Mouse (Mus musculus) gastrocnemius, adult 2 months (tissue): ENCODE results near the gene Flad1. TPM values are rescaled to one million over a fixed set of nuclear protein-coding genes. Genes with fewer than 3 reads are reported as not detected.

Source experiments
- DNase-seq: peaks from one replicate; pipeline ENCODE4 v3.0.0; 2022
- H3K27ac ChIP-seq: fragments of 200-600 bp; 2 replicates; pipeline ENCODE4 v1.8.1; 2022; ENCODE audit warnings: mild to moderate bottlenecking
- H3K4me3 ChIP-seq: fragments of 200-600 bp; 2 replicates; pipeline ENCODE4 v1.8.1; 2022; ENCODE audit warnings: mild to moderate bottlenecking, moderate library complexity
- CTCF ChIP-seq: fragments of 200-600 bp; IDR thresholded peaks from 2 replicates; pipeline ENCODE4 v1.8.1; 2022; ENCODE audit warnings: antibody characterized with exemption, mild to moderate bottlenecking, moderate library complexity
- intact Hi-C: fragments of 180-260 bp; cut with DNase I; formaldehyde crosslinking; loops from one replicate; pipeline ENCODE4 v1.15.1; 2025
- total RNA-seq, 2 experiments: library from RNA; stranded (reverse); gene quantifications; 2 replicates each; pipeline ENCODE4 v1.2.3; 2021

Flad1 gene
- total RNA-seq, 2 experiments from 2014 or later, result 40.8 to 56.4 TPM

DNA sequence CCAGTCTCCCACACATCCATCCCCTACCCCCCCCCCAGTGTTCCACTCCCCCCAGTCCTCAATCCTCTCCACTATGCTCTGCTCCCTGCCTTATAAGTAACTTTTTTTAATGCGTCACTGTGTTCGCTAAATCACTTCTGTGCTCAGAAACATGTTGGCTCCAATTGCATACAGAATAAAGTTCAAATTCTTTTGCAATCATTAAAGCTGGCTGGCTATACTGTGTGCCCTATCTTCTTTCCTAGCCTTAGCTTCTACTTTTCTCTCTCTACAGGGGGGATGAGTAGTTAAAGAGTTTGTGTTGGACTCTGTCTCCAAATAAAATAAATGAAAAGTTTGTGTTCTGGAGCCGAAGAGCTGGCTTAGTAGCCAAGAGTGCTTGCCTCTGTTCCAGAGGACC, 2.0 kb downstream of the Flad1 start:
- H3K4me3 ChIP-seq, result no peak overlapping the region
- intact Hi-C loops, result loop anchor here (2.0 kb wide), 1 partner anchor 13 kb away; no protein-coding TSS in a partner anchor
- no peak for DNase-seq

GRCm38 (mm10) chr3:89408448-89408847, 3.2 kb downstream of the Flad1 start:
- intact Hi-C loops, result no loop called here
- DNase-seq, result peak; percentile 20
- Histone ChIP-seq H3K4me3 (no peak overlapping the region), H3K27ac (no peak overlapping the region)
- TF ChIP-seq CTCF, result no peak

More for the DNA sequence above, 2.0 kb downstream of the Flad1 start:
- no peak overlapping the region for H3K27ac ChIP-seq
- no peak for TF ChIP-seq CTCF

DNA sequence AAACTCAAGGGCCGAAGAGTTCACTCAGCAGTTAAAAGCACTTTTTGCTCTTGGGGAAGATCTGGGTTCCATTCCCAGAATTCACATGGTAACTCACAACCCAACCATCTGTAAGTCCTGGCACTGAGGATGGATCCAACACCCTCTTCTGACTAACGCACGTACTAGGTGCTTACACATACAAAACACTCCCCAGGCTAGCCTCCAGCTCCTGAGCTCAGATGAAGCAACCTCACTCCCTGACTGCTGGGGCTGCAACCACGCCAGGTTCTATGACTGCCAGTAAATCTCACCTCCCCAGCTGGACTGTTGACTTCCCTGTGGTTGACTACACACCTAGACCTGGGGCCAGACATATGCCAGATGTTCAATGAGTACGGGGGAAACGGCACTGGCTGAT, 4.8 kb downstream of the Flad1 start:
- no peak for TF ChIP-seq CTCF
- peak; percentile 77 for DNase-seq
- intact Hi-C loops, result no loop called here
- H3K4me3 ChIP-seq, result no peak overlapping the region
- H3K27ac ChIP-seq, result peak overlapping the region; percentile 78

- intact Hi-C loops, result no loop called here
- H3K27ac ChIP-seq, result no peak within 1 kb of the TSS
- peak; percentile 14 for DNase-seq
- TF ChIP-seq CTCF, result no peak
- H3K4me3 ChIP-seq, result no peak within 1 kb of the TSS
Observed at GRCm38 (mm10) chr3:89402693-89403092, 9.0 kb downstream of the Flad1 start, which contains the start of gene Lenep. Gene Lenep (minus strand): TSS chr3:89402793.

DNA sequence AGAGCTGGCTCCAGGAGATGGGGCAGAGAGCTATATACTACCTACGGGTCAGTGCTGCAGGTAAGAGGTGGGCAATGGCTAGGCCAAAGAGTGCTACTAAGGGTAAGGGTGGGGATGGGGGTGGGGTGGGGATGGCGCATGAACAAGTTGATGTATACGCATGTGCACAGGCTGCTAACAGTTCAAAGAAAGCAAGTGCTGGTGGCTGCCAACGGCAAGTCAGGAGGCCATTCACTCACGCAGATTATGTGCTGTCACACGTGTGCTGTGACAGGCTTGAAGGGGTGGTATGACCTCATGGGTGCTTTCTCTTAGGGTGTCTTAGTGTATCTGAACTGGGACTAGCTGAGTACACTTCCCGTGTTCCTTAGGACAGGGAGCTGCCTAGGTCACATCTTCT, 10.3 kb downstream of the Flad1 start:
- no peak overlapping the region for H3K4me3 ChIP-seq
- DNase-seq, result no peak
- intact Hi-C loops, result no loop called here
- TF ChIP-seq CTCF, result no peak
- no peak overlapping the region for H3K27ac ChIP-seq

DNA sequence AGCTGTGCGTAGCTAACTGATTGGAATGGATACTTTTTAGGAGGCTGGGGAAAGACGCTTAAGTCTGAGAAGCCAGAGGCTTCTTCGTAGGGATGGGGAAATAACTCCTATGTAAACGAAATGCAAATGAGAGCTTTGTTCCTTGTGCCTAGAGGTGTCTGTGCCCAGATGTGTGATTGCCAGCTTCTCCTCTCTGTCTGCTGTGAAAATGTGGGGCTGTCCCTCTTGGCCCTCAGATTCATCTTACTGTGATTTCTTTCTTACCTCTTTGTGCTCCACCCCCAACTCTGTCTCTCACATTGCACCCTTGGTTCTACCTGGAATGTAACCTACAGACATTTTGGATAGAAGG, 15.0 kb downstream of the Flad1 start:
- H3K27ac ChIP-seq, result peak overlapping the region; percentile 95
- no peak for DNase-seq
- TF ChIP-seq CTCF, result no peak
- intact Hi-C loops, result loop anchor here (2.0 to 5.0 kb wide), 2 partner anchors 14 to 91 kb away; partner anchors contain the start of gene Flad1
- H3K4me3 ChIP-seq, result peak overlapping the region; percentile 82

- peak; percentile 79 for DNase-seq
- intact Hi-C loops, result loop anchor here (2.0 to 5.0 kb wide), 3 partner anchors 15 to 91 kb away; partner anchors contain the start of genes Flad1 and Pygo2
- Histone ChIP-seq H3K27ac (peak overlapping the region; percentile 95), H3K4me3 (peak overlapping the region; percentile 82)
- peak; percentile 91 for TF ChIP-seq CTCF
Observed at GRCm38 (mm10) chr3:89395806-89396653, 15.6 kb downstream of the Flad1 start.

DNA sequence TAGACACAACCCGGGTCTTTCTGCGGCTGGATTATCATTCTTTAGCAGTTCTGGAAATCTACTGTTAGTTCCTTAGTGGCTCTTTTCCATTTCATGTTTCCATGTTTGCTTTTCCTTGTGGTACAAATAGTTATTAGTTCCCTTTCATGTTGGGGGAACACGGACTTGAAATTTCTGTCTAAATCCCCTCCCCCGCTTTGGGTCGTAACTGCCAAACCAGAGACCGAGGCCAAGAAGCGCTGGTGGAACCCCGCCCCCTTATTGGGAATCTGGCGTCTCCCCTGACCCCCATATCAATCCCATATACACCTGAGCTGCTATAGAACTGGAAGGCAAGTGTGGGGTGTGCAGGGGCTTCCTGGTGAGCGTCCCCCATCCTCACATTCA, 16.3 kb downstream of the Flad1 start:
- DNase-seq, result peak; percentile 53
- TF ChIP-seq CTCF, result no peak
- peak overlapping the region; percentile 82 for H3K4me3 ChIP-seq
- peak overlapping the region; percentile 95 for H3K27ac ChIP-seq
- intact Hi-C loops, result loop anchor here (2.0 to 5.0 kb wide), 2 partner anchors 35 to 92 kb away; partner anchors contain the start of gene Pygo2

- peak overlapping the region; percentile 82 for H3K4me3 ChIP-seq
- peak; percentile 91 for DNase-seq
- peak overlapping the region; percentile 95 for H3K27ac ChIP-seq
- no peak for TF ChIP-seq CTCF
- intact Hi-C loops, result loop anchor here (2.0 to 5.0 kb wide), 2 partner anchors 36 to 92 kb away; partner anchors contain the start of gene Pygo2
Observed at GRCm38 (mm10) chr3:89394894-89395256, 16.8 kb downstream of the Flad1 start.

GRCm38 (mm10) chr3:89394006-89394893, 17.4 kb downstream of the Flad1 start, which contains the start of gene Zbtb7b:
Gene Zbtb7b (minus strand): TSS chr3:89394776.
- peak; percentile 93 for DNase-seq
- peak within 1 kb of the TSS; percentile 82 for H3K4me3 ChIP-seq
- peak within 1 kb of the TSS; percentile 95 for H3K27ac ChIP-seq
- intact Hi-C loops, result loop anchor here (2.0 kb wide), 1 partner anchor 37 kb away; the partner anchor contains the start of gene Pygo2
- peak; percentile 47 for TF ChIP-seq CTCF

DNA sequence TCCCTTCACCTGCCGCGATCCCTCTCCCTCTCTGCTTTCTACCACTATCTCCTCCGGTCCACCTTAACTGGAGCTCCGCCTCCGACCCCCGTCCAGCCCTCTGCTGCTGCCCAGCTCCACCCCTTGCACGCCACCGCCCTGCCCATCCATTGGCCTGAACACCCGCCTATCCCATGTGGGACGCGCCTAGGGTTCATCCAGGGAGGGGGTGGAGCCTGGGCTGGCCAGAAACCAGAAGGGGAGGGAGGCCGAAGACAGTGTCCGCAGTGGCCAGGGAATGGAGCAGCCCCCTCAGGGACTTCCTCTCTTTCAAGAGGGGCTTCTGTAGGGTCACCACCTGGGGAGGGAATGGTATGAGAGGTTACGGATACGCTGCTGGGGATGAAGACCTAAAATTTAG, 18.1 kb downstream of the Flad1 start:
- no peak for TF ChIP-seq CTCF
- DNase-seq, result peak; percentile 100
- H3K27ac ChIP-seq, result peak overlapping the region; percentile 95
- H3K4me3 ChIP-seq, result peak overlapping the region; percentile 82
- intact Hi-C loops, result loop anchor here (2.0 kb wide), 1 partner anchor 37 kb away; the partner anchor contains the start of gene Pygo2

GRCm38 (mm10) chr3:89392871-89393311, 18.8 kb downstream of the Flad1 start:
- no peak for TF ChIP-seq CTCF
- Histone ChIP-seq H3K27ac (peak overlapping the region; percentile 95), H3K4me3 (peak overlapping the region; percentile 82)
- intact Hi-C loops, result no loop called here
- DNase-seq, result peak; percentile 73
